Mouse (Mus musculus) adrenal gland, adult 2 months (tissue): ENCODE data around the gene Pdcd2. TPM values are rescaled to one million over a fixed set of nuclear protein-coding genes. Genes with fewer than 3 reads are reported as not detected.
"Not testable (repeated sequence)": the region's sequence is repeated elsewhere in the genome, so short reads cannot be mapped to it uniquely, and the experiment has no call there.

Experiments used
- DNase-seq: peaks from one replicate; pipeline ENCODE4 v3.0.0; 2021
- long read RNA-seq: library from polyadenylated mRNA; stranded (forward); transcript quantifications from one replicate; pipeline ENCODE4 v2.0.0, GENCODE M21; 2021
- polyA plus RNA-seq: library from polyadenylated mRNA; depleted of rRNA; stranded (reverse); fragments of >200 nt; gene quantifications from 2 replicates; pipeline ENCODE4 v1.2.3, GENCODE M21; 2012; rRNA removed
- total RNA-seq, 2 experiments: library from RNA; stranded (reverse); gene quantifications; 2 replicates each; pipeline ENCODE4 v1.2.3; 2021

Pdcd2 gene
- total RNA-seq (10 to 100 TPM; 26.4 to 28.3 TPM), polyA plus RNA-seq (48.7 and 61.9 TPM in 2 replicates)
- long read RNA-seq, transcript Pdcd2-201 (6 exons, 1,120 nt), result major isoform, 19 of 25 reads
- long read RNA-seq, partial matches to known transcripts, result 1 of 25 reads
- long read RNA-seq, other reads (novel, unspliced or antisense), result 4 of 25 reads

- DNase-seq, result peak; percentile 97
Measured at GRCm38 (mm10) chr17:15526986-15527810, at the start of gene Pdcd2. Gene Pdcd2 (minus strand): TSS chr17:15527301.

- DNase-seq, result peak; percentile 22
Measured at GRCm38 (mm10) chr17:15575056-15575455, 48.0 kb upstream of the Pdcd2 start.

- no peak for DNase-seq
Measured at GRCm38 (mm10) chr17:15566908-15567307, 39.8 kb upstream of the Pdcd2 start.

- no peak for DNase-seq
Measured at GRCm38 (mm10) chr17:15564928-15565300, 37.8 kb upstream of the Pdcd2 start.

- DNase-seq, result peak; percentile 100
Measured at GRCm38 (mm10) chr17:15564014-15564927, 37.2 kb upstream of the Pdcd2 start, which contains the start of gene Prdm9. Gene Prdm9 (minus strand): TSS chr17:15564354.

GRCm38 (mm10) chr17:15559946-15560345 is 32.8 kb upstream of the Pdcd2 start:
- no peak for DNase-seq

- no peak for DNase-seq
Measured at GRCm38 (mm10) chr17:15549713-15550112, 22.6 kb upstream of the Pdcd2 start.

GRCm38 (mm10) chr17:15546440-15546839 is 19.3 kb upstream of the Pdcd2 start:
- DNase-seq, result no peak

- DNase-seq, result not testable (repeated sequence)
Measured at GRCm38 (mm10) chr17:15543868-15544267, 16.8 kb upstream of the Pdcd2 start.

GRCm38 (mm10) chr17:15540309-15540708 is 13.2 kb upstream of the Pdcd2 start:
- no peak for DNase-seq

- DNase-seq, result peak; percentile 12
Measured at GRCm38 (mm10) chr17:15536457-15536904, 9.4 kb upstream of the Pdcd2 start.

- DNase-seq, result no peak
Measured at GRCm38 (mm10) chr17:15535943-15536342, 8.8 kb upstream of the Pdcd2 start.

GRCm38 (mm10) chr17:15535162-15535800 is 8.2 kb upstream of the Pdcd2 start:
- peak; percentile 46 for DNase-seq

GRCm38 (mm10) chr17:15530141-15530540 is 3.0 kb upstream of the Pdcd2 start:
- DNase-seq, result peak; percentile 26

- no peak for DNase-seq
Measured at GRCm38 (mm10) chr17:15528887-15529286, 1.8 kb upstream of the Pdcd2 start.

GRCm38 (mm10) chr17:15527811-15528136 is 673 bp upstream of the Pdcd2 start:
- DNase-seq, result no peak

GRCm38 (mm10) chr17:15526304-15526703 is 797 bp downstream of the Pdcd2 start:
- DNase-seq, result no peak

GRCm38 (mm10) chr17:15518766-15519165 is 8.3 kb downstream of the Pdcd2 start:
- DNase-seq, result no peak

- DNase-seq, result no peak
Measured at GRCm38 (mm10) chr17:15518186-15518585, 8.9 kb downstream of the Pdcd2 start.

GRCm38 (mm10) chr17:15517776-15518175 is 9.3 kb downstream of the Pdcd2 start:
- DNase-seq, result no peak

GRCm38 (mm10) chr17:15510694-15511093 is 16.4 kb downstream of the Pdcd2 start:
- no peak for DNase-seq
